Mouse (Mus musculus): ENCODE results near the gene Stard3. TPM values are rescaled to one million over a fixed set of nuclear protein-coding genes. Genes with fewer than 3 reads are reported as not detected.

The Stard3 gene
- polyA plus RNA-seq, 1 experiment = 25.8 TPM

DNA sequence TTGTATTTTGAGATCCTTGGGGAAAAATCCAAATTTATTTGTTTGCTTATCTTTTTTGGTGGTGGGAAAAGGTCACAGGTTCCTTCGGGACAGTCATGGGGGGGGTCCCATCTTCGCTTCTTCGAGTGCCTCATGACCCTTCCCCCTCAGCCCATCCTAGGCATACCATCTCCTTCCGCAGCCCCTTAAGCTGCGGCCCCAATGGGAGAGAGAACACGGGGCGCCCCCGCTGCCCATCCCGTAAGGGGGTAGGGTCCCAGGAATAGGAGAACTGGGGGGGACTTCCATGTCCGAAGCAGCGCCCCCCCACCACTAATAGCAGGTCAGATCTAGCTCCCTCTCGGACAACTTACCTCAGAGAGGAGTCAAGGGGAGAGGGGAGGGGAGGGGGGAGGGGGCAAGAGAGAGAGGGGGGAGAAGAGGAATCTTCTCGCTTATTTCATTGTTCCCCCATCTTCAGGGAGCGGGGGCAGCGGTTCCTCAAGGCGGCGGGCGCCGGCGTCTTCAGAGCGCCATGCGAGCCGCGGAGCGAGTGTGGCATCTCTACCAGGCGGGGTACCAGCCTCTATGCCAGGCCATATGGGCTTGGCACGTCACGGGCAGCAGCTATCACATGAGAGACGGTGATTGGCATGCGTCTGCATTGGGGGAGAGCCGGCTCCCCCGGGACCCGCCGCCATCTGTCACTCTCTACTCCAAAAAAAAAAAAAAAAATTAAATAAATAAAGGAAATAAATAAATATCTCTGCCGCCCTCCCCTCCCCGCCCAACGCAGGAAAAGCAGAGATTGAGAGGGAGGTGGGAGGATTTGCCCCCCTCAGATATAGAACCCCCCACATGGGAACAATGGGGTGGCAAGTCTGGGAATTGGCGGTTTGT, 28.8 kb upstream of the Stard3 start, which contains the start of gene Neurod2:
Gene Neurod2 (minus strand): TSS at position 568 of the 879 bp plus-strand sequence.
- Histone ChIP-seq H3K79me2 (ENCODE audit: control insufficient read depth, insufficient read depth) (no peaks in the 10 kb centered on the region), H3K36me3 (ENCODE audit: control insufficient read depth, insufficient read depth) (no peaks in the 10 kb centered on the region), H3K27me3 (ENCODE audit: control insufficient read depth, insufficient read depth, insufficient read length) (peaks cover 79% of the 10 kb centered on the region), H3K4me2 (ENCODE audit: low read depth) (no peak within 1 kb of the TSS), H3K4me3 (no peak within 1 kb of the TSS), H3ac (ENCODE audit: control insufficient read depth, insufficient read length) (no peak within 1 kb of the TSS)
- no peak for TF ChIP-seq POLR2A (IDR thresholded peaks at IDR 0.05; ENCODE audit: insufficient read length, low read depth)
- no peak for TF ChIP-seq MAX (IDR thresholded peaks at IDR 0.05; ENCODE audit: low read depth)
- no peak for TF ChIP-seq MYOG (IDR thresholded peaks at IDR 0.05; ENCODE audit: control insufficient read depth in 1 of 3, insufficient read depth in 1 of 3, insufficient read length in 2 of 3, low read depth in 2 of 3)
- TF ChIP-seq POLR2AphosphoS2 (IDR thresholded peaks at IDR 0.05; ENCODE audit: insufficient read length, low read depth) = no peak
- TF ChIP-seq MYOD1 (IDR thresholded peaks at IDR 0.05; ENCODE audit: control insufficient read depth in 1 of 3, insufficient read length in 2 of 3, low read depth in 2 of 3) = no peak
- no peak for TF ChIP-seq TCF3 (IDR thresholded peaks at IDR 0.05; ENCODE audit: insufficient read length, low read depth)
- TF ChIP-seq REST (IDR thresholded peaks at IDR 0.05; ENCODE audit: insufficient read depth, insufficient read length) = no peak
- TF ChIP-seq USF1 (IDR thresholded peaks at IDR 0.05; ENCODE audit: low read depth) = no peak
- TF ChIP-seq SRF (IDR thresholded peaks at IDR 0.05; ENCODE audit: control insufficient read depth, insufficient read length, low read depth) = no peak
- no peak for TF ChIP-seq TCF12 (IDR thresholded peaks at IDR 0.05; ENCODE audit: insufficient read depth, poor library complexity, severe bottlenecking)
- TF ChIP-seq E2F4 (IDR thresholded peaks at IDR 0.05; ENCODE audit: insufficient read depth) = no peak
- no peak for TF ChIP-seq CEBPB (IDR thresholded peaks at IDR 0.05; ENCODE audit: insufficient read depth, poor library complexity, severe bottlenecking)

- Histone ChIP-seq H3K27me3 (ENCODE audit: control insufficient read depth, insufficient read depth, insufficient read length) (peaks cover 84% of the 10 kb centered on the region), H3ac (ENCODE audit: control insufficient read depth, insufficient read length) (no peak overlapping the region), H3K4me3 (no peak overlapping the region), H3K4me2 (ENCODE audit: low read depth) (no peak overlapping the region), H3K36me3 (ENCODE audit: control insufficient read depth, insufficient read depth) (no peaks in the 10 kb centered on the region), H3K79me2 (ENCODE audit: control insufficient read depth, insufficient read depth) (no peaks in the 10 kb centered on the region)
- TF ChIP-seq MYOG (IDR thresholded peaks at IDR 0.05; ENCODE audit: control insufficient read depth in 1 of 3, insufficient read depth in 1 of 3, insufficient read length in 2 of 3, low read depth in 2 of 3) (no peak), POLR2A (IDR thresholded peaks at IDR 0.05; ENCODE audit: insufficient read length, low read depth) (no peak), TCF3 (IDR thresholded peaks at IDR 0.05; ENCODE audit: insufficient read length, low read depth) (no peak), CEBPB (IDR thresholded peaks at IDR 0.05; ENCODE audit: insufficient read depth, poor library complexity, severe bottlenecking) (no peak), USF1 (IDR thresholded peaks at IDR 0.05; ENCODE audit: low read depth) (no peak), MAX (IDR thresholded peaks at IDR 0.05; ENCODE audit: low read depth) (no peak), TCF12 (IDR thresholded peaks at IDR 0.05; ENCODE audit: insufficient read depth, poor library complexity, severe bottlenecking) (no peak), POLR2AphosphoS2 (IDR thresholded peaks at IDR 0.05; ENCODE audit: insufficient read length, low read depth) (no peak), SRF (IDR thresholded peaks at IDR 0.05; ENCODE audit: control insufficient read depth, insufficient read length, low read depth) (no peak), REST (IDR thresholded peaks at IDR 0.05; ENCODE audit: insufficient read depth, insufficient read length) (no peak), MYOD1 (IDR thresholded peaks at IDR 0.05; ENCODE audit: control insufficient read depth in 1 of 3, insufficient read length in 2 of 3, low read depth in 2 of 3) (no peak), E2F4 (IDR thresholded peaks at IDR 0.05; ENCODE audit: insufficient read depth) (no peak)
These were observed 28.0 kb upstream of the Stard3 start for GRCm38 (mm10) chr11:98329960-98330744.

GRCm38 (mm10) chr11:98330745-98331204, 27.4 kb upstream of the Stard3 start:
- H3K79me2 ChIP-seq (ENCODE audit: control insufficient read depth, insufficient read depth) = no peaks in the 10 kb centered on the region
- H3K27me3 ChIP-seq (ENCODE audit: control insufficient read depth, insufficient read depth, insufficient read length) = peaks cover 84% of the 10 kb centered on the region
- no peak overlapping the region for H3K4me2 ChIP-seq (ENCODE audit: low read depth)

GRCm38 (mm10) chr11:98331401-98331800, 26.8 kb upstream of the Stard3 start:
- TF ChIP-seq MYOD1 (IDR thresholded peaks at IDR 0.05; ENCODE audit: control insufficient read depth in 1 of 3, insufficient read length in 2 of 3, low read depth in 2 of 3) = no peak
- TF ChIP-seq E2F4 (IDR thresholded peaks at IDR 0.05; ENCODE audit: insufficient read depth) = no peak
- no peak for TF ChIP-seq SRF (IDR thresholded peaks at IDR 0.05; ENCODE audit: control insufficient read depth, insufficient read length, low read depth)
- TF ChIP-seq REST (IDR thresholded peaks at IDR 0.05; ENCODE audit: insufficient read depth, insufficient read length) = no peak
- TF ChIP-seq POLR2A (IDR thresholded peaks at IDR 0.05; ENCODE audit: insufficient read length, low read depth) = no peak
- TF ChIP-seq MAX (IDR thresholded peaks at IDR 0.05; ENCODE audit: low read depth) = no peak
- TF ChIP-seq POLR2AphosphoS2 (IDR thresholded peaks at IDR 0.05; ENCODE audit: insufficient read length, low read depth) = no peak
- no peak for TF ChIP-seq TCF12 (IDR thresholded peaks at IDR 0.05; ENCODE audit: insufficient read depth, poor library complexity, severe bottlenecking)
- TF ChIP-seq CEBPB (IDR thresholded peaks at IDR 0.05; ENCODE audit: insufficient read depth, poor library complexity, severe bottlenecking) = no peak
- TF ChIP-seq TCF3 (IDR thresholded peaks at IDR 0.05; ENCODE audit: insufficient read length, low read depth) = no peak
- no peak for TF ChIP-seq USF1 (IDR thresholded peaks at IDR 0.05; ENCODE audit: low read depth)
- no peak for TF ChIP-seq MYOG (IDR thresholded peaks at IDR 0.05; ENCODE audit: control insufficient read depth in 1 of 3, insufficient read depth in 1 of 3, insufficient read length in 2 of 3, low read depth in 2 of 3)
- Histone ChIP-seq H3K27me3 (ENCODE audit: control insufficient read depth, insufficient read depth, insufficient read length) (peaks cover 86% of the 10 kb centered on the region), H3K36me3 (ENCODE audit: control insufficient read depth, insufficient read depth) (no peaks in the 10 kb centered on the region), H3K4me3 (no peak overlapping the region), H3ac (ENCODE audit: control insufficient read depth, insufficient read length) (no peak overlapping the region), H3K79me2 (ENCODE audit: control insufficient read depth, insufficient read depth) (no peaks in the 10 kb centered on the region), H3K4me2 (ENCODE audit: low read depth) (no peak overlapping the region)

More at GRCm38 (mm10) chr11:98330745-98331204, 27.4 kb upstream of the Stard3 start:
- no peaks in the 10 kb centered on the region for H3K36me3 ChIP-seq (ENCODE audit: control insufficient read depth, insufficient read depth)
- H3ac ChIP-seq (ENCODE audit: control insufficient read depth, insufficient read length) = no peak overlapping the region
- TF ChIP-seq MAX (IDR thresholded peaks at IDR 0.05; ENCODE audit: low read depth) (no peak), USF1 (IDR thresholded peaks at IDR 0.05; ENCODE audit: low read depth) (no peak), MYOG (IDR thresholded peaks at IDR 0.05; ENCODE audit: control insufficient read depth in 1 of 3, insufficient read depth in 1 of 3, insufficient read length in 2 of 3, low read depth in 2 of 3) (no peak), TCF3 (IDR thresholded peaks at IDR 0.05; ENCODE audit: insufficient read length, low read depth) (no peak), CEBPB (IDR thresholded peaks at IDR 0.05; ENCODE audit: insufficient read depth, poor library complexity, severe bottlenecking) (no peak), REST (IDR thresholded peaks at IDR 0.05; ENCODE audit: insufficient read depth, insufficient read length) (no peak), SRF (IDR thresholded peaks at IDR 0.05; ENCODE audit: control insufficient read depth, insufficient read length, low read depth) (no peak)
- no peak overlapping the region for H3K4me3 ChIP-seq
